Mouse (Mus musculus) MEL (cell line): Measurements from ENCODE around the gene Snta1. TPM values are rescaled to one million over a fixed set of nuclear protein-coding genes. Genes with fewer than 3 reads are reported as not detected.

Experiments
- DNase-seq: peaks from one replicate; pipeline ENCODE4 v3.0.0; 2011; ENCODE audit warnings: low read depth, low spot score
- H3K27ac ChIP-seq: 2 replicates; pipeline ENCODE4 v1.5.1; 2012; ENCODE audit warnings: low read depth, mild to moderate bottlenecking, control low read depth, low read length, moderate library complexity; ENCODE audit not compliant: control insufficient read depth
- H3K27me3 ChIP-seq, 2 experiments: fragments of 150-350 bp in 1 of 2; sonication (generic) in 1 of 2; 2 replicates each; pipeline ENCODE4 v1.6.1; 2012; ENCODE audit warnings: low read length in 2 of 2, mild to moderate bottlenecking in 2 of 2, improper control_type of control experiment in 1 of 2, moderate library complexity in 1 of 2; ENCODE audit not compliant: insufficient read depth in 2 of 2, control insufficient read depth in 1 of 2
- H3K36me3 ChIP-seq, 2 experiments: 2 replicates each; pipeline ENCODE4 v1.6.1; 2012 to 2014; ENCODE audit warnings: low read length in 2 of 2, improper control_type of control experiment in 1 of 2, inconsistent platforms in 1 of 2, mild to moderate bottlenecking in 1 of 2; ENCODE audit not compliant: insufficient read depth in 2 of 2, control insufficient read depth in 1 of 2
- H3K4me1 ChIP-seq, 2 experiments: fragments of 150-350 bp in 1 of 2; sonication (generic) in 1 of 2; 2 replicates each; pipeline ENCODE4 v1.6.1; 2012; ENCODE audit warnings: low read length in 2 of 2, improper control_type of control experiment in 1 of 2, mild to moderate bottlenecking in 1 of 2; ENCODE audit not compliant: insufficient read depth in 2 of 2, control insufficient read depth in 1 of 2
- H3K4me3 ChIP-seq, 2 experiments: fragments of 150-350 bp in 1 of 2; sonication (generic) in 1 of 2; 2 replicates each; pipeline ENCODE4 v1.5.1; 2012; ENCODE audit warnings: low read depth in 2 of 2, low read length in 2 of 2, mild to moderate bottlenecking in 2 of 2, moderate library complexity in 2 of 2, control low read depth in 1 of 2, improper control_type of control experiment in 1 of 2; ENCODE audit not compliant: control insufficient read depth in 1 of 2, insufficient read depth in 1 of 2
- H3K79me2 ChIP-seq: 2 replicates; pipeline ENCODE4 v1.6.1; 2012; ENCODE audit warnings: mild to moderate bottlenecking, low read length, moderate library complexity; ENCODE audit not compliant: control insufficient read depth, poor library complexity, insufficient read depth
- H3K9ac ChIP-seq: 2 replicates; pipeline ENCODE4 v1.6.1; 2012; ENCODE audit warnings: low read depth, mild to moderate bottlenecking, control low read depth, low read length, moderate library complexity; ENCODE audit not compliant: control insufficient read depth, poor library complexity, severe bottlenecking
- H3K9me3 ChIP-seq: fragments of 150-350 bp; sonication (generic); replicated peaks from 2 replicates; pipeline ENCODE4 v1.6.1; 2012; ENCODE audit warnings: mild to moderate bottlenecking, low read length, improper control_type of control experiment, moderate library complexity; ENCODE audit not compliant: insufficient read depth
- BHLHE40 ChIP-seq: IDR thresholded peaks from 2 replicates; pipeline ENCODE4 v1.6.1; 2012; ENCODE audit warnings: low read depth, mild to moderate bottlenecking, inconsistent platforms, low read length, improper control_type of control experiment, borderline replicate concordance
- CHD1 ChIP-seq: IDR thresholded peaks from 2 replicates; pipeline ENCODE4 v1.6.1; 2012; ENCODE audit warnings: low read depth, mild to moderate bottlenecking, inconsistent platforms, low read length, improper control_type of control experiment
- CHD2 ChIP-seq: IDR thresholded peaks from 2 replicates; pipeline ENCODE4 v1.6.1; 2011; ENCODE audit warnings: low read length, improper control_type of control experiment
- CTCF ChIP-seq, 3 experiments: IDR thresholded peaks in 2 of 3; conservative IDR thresholded peaks in 1 of 3; 2 replicates each; pipeline ENCODE4 v1.5.1; 2011 to 2012; ENCODE audit warnings: low read length in 3 of 3, low read depth in 2 of 3, mild to moderate bottlenecking in 2 of 3, improper control_type of control experiment in 1 of 3, inconsistent platforms in 1 of 3, mixed read lengths in 1 of 3, moderate library complexity in 1 of 3; ENCODE audit not compliant: control insufficient read depth in 1 of 3, insufficient read depth in 1 of 3, poor library complexity in 1 of 3, severe bottlenecking in 1 of 3
- E2F4 ChIP-seq: IDR thresholded peaks from 2 replicates; pipeline ENCODE4 v1.6.1; 2011; ENCODE audit warnings: low read depth, low read length, improper control_type of control experiment, borderline replicate concordance
- ELF1 ChIP-seq: IDR thresholded peaks from 2 replicates; pipeline ENCODE4 v1.6.1; 2014; ENCODE audit warnings: low read depth, mild to moderate bottlenecking, inconsistent platforms, low read length, improper control_type of control experiment, moderate library complexity
- GABPA ChIP-seq: IDR thresholded peaks from 2 replicates; pipeline ENCODE4 v1.6.1; 2012; ENCODE audit warnings: low read depth, mild to moderate bottlenecking, inconsistent platforms, low read length, improper control_type of control experiment, moderate library complexity
- HCFC1 ChIP-seq: IDR thresholded peaks from 2 replicates; pipeline ENCODE4 v1.6.1; 2012; ENCODE audit warnings: low read depth, mild to moderate bottlenecking, inconsistent platforms, low read length, improper control_type of control experiment, moderate library complexity
- JUND ChIP-seq: IDR thresholded peaks from 2 replicates; pipeline ENCODE4 v1.6.1; 2011; ENCODE audit warnings: low read depth, mild to moderate bottlenecking, improper control_type of control experiment, low read length
- MAX ChIP-seq: IDR thresholded peaks from 2 replicates; pipeline ENCODE4 v1.6.1; 2011; ENCODE audit warnings: low read length, improper control_type of control experiment
- MAZ ChIP-seq: IDR thresholded peaks from 2 replicates; pipeline ENCODE4 v1.6.1; 2012; ENCODE audit warnings: low read depth, mild to moderate bottlenecking, inconsistent platforms, low read length, improper control_type of control experiment
- NELFE ChIP-seq: IDR thresholded peaks from 2 replicates; pipeline ENCODE4 v1.6.1; 2011; ENCODE audit warnings: low read depth, low read length, improper control_type of control experiment
- POLR2AphosphoS2 ChIP-seq: IDR thresholded peaks from 2 replicates; pipeline ENCODE4 v1.6.1; 2011; ENCODE audit warnings: low read length, improper control_type of control experiment
- POLR2AphosphoS5 ChIP-seq: IDR thresholded peaks from 2 replicates; pipeline ENCODE4 v1.6.1; 2012; ENCODE audit warnings: low read depth, borderline replicate concordance, mild to moderate bottlenecking, inconsistent platforms, low read length, moderate library complexity, mixed read lengths
- RAD21 ChIP-seq: IDR thresholded peaks from 2 replicates; pipeline ENCODE4 v1.6.1; 2011; ENCODE audit warnings: mild to moderate bottlenecking, low read depth, low read length, improper control_type of control experiment
- SMC3 ChIP-seq: IDR thresholded peaks from 2 replicates; pipeline ENCODE4 v1.6.1; 2011; ENCODE audit warnings: low read depth, low read length, improper control_type of control experiment
- TAL1 ChIP-seq: IDR thresholded peaks from 2 replicates; pipeline ENCODE4 v1.6.1; 2012; ENCODE audit warnings: mild to moderate bottlenecking, inconsistent platforms, low read length, moderate library complexity, mixed read lengths
- TCF12 ChIP-seq: IDR thresholded peaks from 2 replicates; pipeline ENCODE4 v1.6.1; 2014; ENCODE audit warnings: low read depth, mild to moderate bottlenecking, inconsistent platforms, low read length, improper control_type of control experiment, moderate library complexity
- UBTF ChIP-seq: IDR thresholded peaks from 2 replicates; pipeline ENCODE4 v1.6.1; 2012; ENCODE audit warnings: low read depth, mild to moderate bottlenecking, inconsistent platforms, low read length, improper control_type of control experiment, moderate library complexity, borderline replicate concordance; ENCODE audit not compliant: insufficient read depth
- ZKSCAN1 ChIP-seq: IDR thresholded peaks from 2 replicates; pipeline ENCODE4 v1.6.1; 2012; ENCODE audit warnings: low read depth, mild to moderate bottlenecking, inconsistent platforms, low read length, improper control_type of control experiment, moderate library complexity
- polyA plus RNA-seq, 2 experiments: library from polyadenylated mRNA; stranded (reverse) in 1 of 2; unstranded in 1 of 2; fragments of >175 nt in 1 of 2; fragments of >200 nt in 1 of 2; gene quantifications; 2 replicates each; pipeline versions ENCODE4 v1.2.1 to v1.2.4; 2012; ENCODE audit warnings: low replicate concordance in 2 of 2, low read depth in 1 of 2; ENCODE audit not compliant: insufficient read length in 2 of 2, insufficient read depth in 1 of 2, missing spikeins in 1 of 2
- total RNA-seq: library from RNA; depleted of rRNA; stranded (reverse); fragments of 300-350 nt; gene quantifications from 2 replicates; pipeline ENCODE4 v1.2.3, GENCODE M21; 2012

Snta1 gene
- total and polyA plus RNA-seq, 3 experiments: 2.7 to 6.7 TPM; not detected in 1

- no peaks in the 10 kb centered on the region for H3K27me3 ChIP-seq
- no peak for DNase-seq
- TF ChIP-seq POLR2AphosphoS2 (no peak), E2F4 (no peak), CTCF (IDR thresholded peaks at IDR 0.05 in 2 of 3, conservative IDR thresholded peaks at IDR 0.05 in 1 of 3; ENCODE audit: control insufficient read depth in 1 of 3, insufficient read depth in 1 of 3, low read depth in 2 of 3, low read length in 3 of 3, poor library complexity in 1 of 3, severe bottlenecking in 1 of 3) (no peak), GABPA (no peak), HCFC1 (no peak), CHD1 (no peak), JUND (no peak), TCF12 (no peak), POLR2AphosphoS5 (no peak), SMC3 (no peak), BHLHE40 (no peak), MAZ (no peak), UBTF (no peak), CHD2 (no peak), NELFE (no peak), ZKSCAN1 (no peak), ELF1 (no peak), TAL1 (no peak), MAX (no peak)
- TF ChIP-seq, all 39 proteins: peak for 0
- H3K9ac ChIP-seq: no peak overlapping the region
- H3K9me3 ChIP-seq: no peaks in the 10 kb centered on the region
- H3K27ac ChIP-seq: no peak overlapping the region
- H3K79me2 ChIP-seq: peaks cover 33% of the 10 kb centered on the region
- H3K36me3 ChIP-seq: peaks cover 0 to 11% of the 10 kb centered on the region in 2 experiments; a peak in 2 of 4 replicates
- no peak overlapping the region for H3K4me3 ChIP-seq
- peaks cover 0 to 4% of the 10 kb centered on the region in 2 experiments; a peak in 1 of 4 replicates for H3K4me1 ChIP-seq
Observed at GRCm38 (mm10) chr2:154440453-154440852, 32.6 kb upstream of the Snta1 start.

GRCm38 (mm10) chr2:154437191-154437527, 29.3 kb upstream of the Snta1 start:
- DNase-seq: no peak
- H3K27ac ChIP-seq: peak overlapping the region; percentile 46
- peak overlapping the region; percentile 96 to 99 for H3K4me3 ChIP-seq
- peaks cover 33% of the 10 kb centered on the region for H3K79me2 ChIP-seq
- H3K4me1 ChIP-seq: peaks cover 2 to 12% of the 10 kb centered on the region in 2 experiments; a peak in 3 of 4 replicates
- H3K27me3 ChIP-seq: no peaks in the 10 kb centered on the region
- H3K9ac ChIP-seq: peak overlapping the region; percentile 99
- no peaks in the 10 kb centered on the region for H3K9me3 ChIP-seq
- peaks cover 0 to 20% of the 10 kb centered on the region in 2 experiments; a peak in 2 of 4 replicates for H3K36me3 ChIP-seq
- TF ChIP-seq ZKSCAN1 (peak; percentile 74; the same call in 1 of the 2 replicates), RAD21 (no peak), CTCF (IDR thresholded peaks at IDR 0.05 in 2 of 3, conservative IDR thresholded peaks at IDR 0.05 in 1 of 3; ENCODE audit: control insufficient read depth in 1 of 3, insufficient read depth in 1 of 3, low read depth in 2 of 3, low read length in 3 of 3, poor library complexity in 1 of 3, severe bottlenecking in 1 of 3) (no peak), SMC3 (no peak), POLR2AphosphoS5 (no peak)
